Mouse (Mus musculus) MEL (cell line): Measurements from ENCODE around the gene Ptgdr. TPM values are rescaled to one million over a fixed set of nuclear protein-coding genes. Genes with fewer than 3 reads are reported as not detected.

Experiments
- DNase-seq: peaks from one replicate; pipeline ENCODE4 v3.0.0; 2011; ENCODE audit warnings: low read depth, low spot score
- H3K27ac ChIP-seq: 2 replicates; pipeline ENCODE4 v1.5.1; 2012; ENCODE audit warnings: low read depth, mild to moderate bottlenecking, control low read depth, low read length, moderate library complexity; ENCODE audit not compliant: control insufficient read depth
- H3K27me3 ChIP-seq, 2 experiments: fragments of 150-350 bp in 1 of 2; sonication (generic) in 1 of 2; 2 replicates each; pipeline ENCODE4 v1.6.1; 2012; ENCODE audit warnings: low read length in 2 of 2, mild to moderate bottlenecking in 2 of 2, improper control_type of control experiment in 1 of 2, moderate library complexity in 1 of 2; ENCODE audit not compliant: insufficient read depth in 2 of 2, control insufficient read depth in 1 of 2
- H3K36me3 ChIP-seq, 2 experiments: 2 replicates each; pipeline ENCODE4 v1.6.1; 2012 to 2014; ENCODE audit warnings: low read length in 2 of 2, improper control_type of control experiment in 1 of 2, inconsistent platforms in 1 of 2, mild to moderate bottlenecking in 1 of 2; ENCODE audit not compliant: insufficient read depth in 2 of 2, control insufficient read depth in 1 of 2
- H3K4me1 ChIP-seq, 2 experiments: fragments of 150-350 bp in 1 of 2; sonication (generic) in 1 of 2; 2 replicates each; pipeline ENCODE4 v1.6.1; 2012; ENCODE audit warnings: low read length in 2 of 2, improper control_type of control experiment in 1 of 2, mild to moderate bottlenecking in 1 of 2; ENCODE audit not compliant: insufficient read depth in 2 of 2, control insufficient read depth in 1 of 2
- H3K4me3 ChIP-seq, 2 experiments: fragments of 150-350 bp in 1 of 2; sonication (generic) in 1 of 2; 2 replicates each; pipeline ENCODE4 v1.5.1; 2012; ENCODE audit warnings: low read depth in 2 of 2, low read length in 2 of 2, mild to moderate bottlenecking in 2 of 2, moderate library complexity in 2 of 2, control low read depth in 1 of 2, improper control_type of control experiment in 1 of 2; ENCODE audit not compliant: control insufficient read depth in 1 of 2, insufficient read depth in 1 of 2
- H3K79me2 ChIP-seq: 2 replicates; pipeline ENCODE4 v1.6.1; 2012; ENCODE audit warnings: mild to moderate bottlenecking, low read length, moderate library complexity; ENCODE audit not compliant: control insufficient read depth, poor library complexity, insufficient read depth
- H3K9ac ChIP-seq: 2 replicates; pipeline ENCODE4 v1.6.1; 2012; ENCODE audit warnings: low read depth, mild to moderate bottlenecking, control low read depth, low read length, moderate library complexity; ENCODE audit not compliant: control insufficient read depth, poor library complexity, severe bottlenecking
- H3K9me3 ChIP-seq: fragments of 150-350 bp; sonication (generic); replicated peaks from 2 replicates; pipeline ENCODE4 v1.6.1; 2012; ENCODE audit warnings: mild to moderate bottlenecking, low read length, improper control_type of control experiment, moderate library complexity; ENCODE audit not compliant: insufficient read depth
- CHD2 ChIP-seq: IDR thresholded peaks from 2 replicates; pipeline ENCODE4 v1.6.1; 2011; ENCODE audit warnings: low read length, improper control_type of control experiment
- E2F4 ChIP-seq: IDR thresholded peaks from 2 replicates; pipeline ENCODE4 v1.6.1; 2011; ENCODE audit warnings: low read depth, low read length, improper control_type of control experiment, borderline replicate concordance
- ELF1 ChIP-seq: IDR thresholded peaks from 2 replicates; pipeline ENCODE4 v1.6.1; 2014; ENCODE audit warnings: low read depth, mild to moderate bottlenecking, inconsistent platforms, low read length, improper control_type of control experiment, moderate library complexity
- ETS1 ChIP-seq: IDR thresholded peaks from 2 replicates; pipeline ENCODE4 v1.6.1; 2012; ENCODE audit warnings: low read depth, mild to moderate bottlenecking, inconsistent platforms, low read length, improper control_type of control experiment, moderate library complexity
- GATA1 ChIP-seq: IDR thresholded peaks from 2 replicates; pipeline ENCODE4 v1.6.1; 2011; ENCODE audit warnings: low read depth, low read length, improper control_type of control experiment
- HCFC1 ChIP-seq: IDR thresholded peaks from 2 replicates; pipeline ENCODE4 v1.6.1; 2012; ENCODE audit warnings: low read depth, mild to moderate bottlenecking, inconsistent platforms, low read length, improper control_type of control experiment, moderate library complexity
- MAFK ChIP-seq: IDR thresholded peaks from 2 replicates; pipeline ENCODE4 v1.6.1; 2011; ENCODE audit warnings: low read depth, mild to moderate bottlenecking, low read length, improper control_type of control experiment, borderline replicate concordance
- MEF2A ChIP-seq: IDR thresholded peaks from 2 replicates; pipeline ENCODE4 v1.6.1; 2014; ENCODE audit warnings: low read depth, mild to moderate bottlenecking, inconsistent platforms, low read length, improper control_type of control experiment; ENCODE audit not compliant: poor library complexity, insufficient replicate concordance, severe bottlenecking; ENCODE audit errors: extremely low read depth
- POLR2A ChIP-seq, 2 experiments: IDR thresholded peaks; 2 replicates each; pipeline ENCODE4 v1.6.1; 2011 to 2012; ENCODE audit warnings: low read length in 2 of 2, mild to moderate bottlenecking in 2 of 2, control low read depth in 1 of 2, improper control_type of control experiment in 1 of 2, low read depth in 1 of 2, moderate library complexity in 1 of 2; ENCODE audit not compliant: control insufficient read depth in 1 of 2, insufficient read depth in 1 of 2, poor library complexity in 1 of 2
- RCOR1 ChIP-seq: IDR thresholded peaks from 2 replicates; pipeline ENCODE4 v1.6.1; 2012; ENCODE audit warnings: low read depth, mild to moderate bottlenecking, inconsistent platforms, low read length, improper control_type of control experiment
- SIN3A ChIP-seq: IDR thresholded peaks from 2 replicates; pipeline ENCODE4 v1.6.1; 2012; ENCODE audit warnings: low read length, improper control_type of control experiment, inconsistent platforms
- TAL1 ChIP-seq: IDR thresholded peaks from 2 replicates; pipeline ENCODE4 v1.6.1; 2012; ENCODE audit warnings: mild to moderate bottlenecking, inconsistent platforms, low read length, moderate library complexity, mixed read lengths
- TBP ChIP-seq: IDR thresholded peaks from 2 replicates; pipeline ENCODE4 v1.8.0; 2011; ENCODE audit warnings: low read depth, low read length, improper control_type of control experiment
- USF1 ChIP-seq: IDR thresholded peaks from 2 replicates; pipeline ENCODE4 v1.6.1; 2014; ENCODE audit warnings: low read depth, mild to moderate bottlenecking, inconsistent platforms, low read length, improper control_type of control experiment, moderate library complexity
- USF2 ChIP-seq, 2 experiments: IDR thresholded peaks; 2 replicates each; pipeline ENCODE4 v1.6.1; 2011 to 2012; ENCODE audit warnings: improper control_type of control experiment in 2 of 2, low read length in 2 of 2, borderline replicate concordance in 1 of 2, inconsistent platforms in 1 of 2, low read depth in 1 of 2, mild to moderate bottlenecking in 1 of 2; ENCODE audit not compliant: insufficient read depth in 1 of 2
- ZC3H11A ChIP-seq: IDR thresholded peaks from 2 replicates; pipeline ENCODE4 v1.6.1; 2012; ENCODE audit warnings: low read depth, mild to moderate bottlenecking, inconsistent platforms, low read length, improper control_type of control experiment
- polyA plus RNA-seq, 2 experiments: library from polyadenylated mRNA; stranded (reverse) in 1 of 2; unstranded in 1 of 2; fragments of >175 nt in 1 of 2; fragments of >200 nt in 1 of 2; gene quantifications; 2 replicates each; pipeline versions ENCODE4 v1.2.1 to v1.2.4; 2012; ENCODE audit warnings: low replicate concordance in 2 of 2, low read depth in 1 of 2; ENCODE audit not compliant: insufficient read length in 2 of 2, insufficient read depth in 1 of 2, missing spikeins in 1 of 2
- total RNA-seq: library from RNA; depleted of rRNA; stranded (reverse); fragments of 300-350 nt; gene quantifications from 2 replicates; pipeline ENCODE4 v1.2.3, GENCODE M21; 2012

The Ptgdr gene
- total and polyA plus RNA-seq, 3 experiments = not detected

GRCm38 (mm10) chr14:44843768-44844755 is 15.1 kb downstream of the Ptgdr start:
- no peak for DNase-seq
- H3K4me1 ChIP-seq = no peaks in the 10 kb centered on the region
- no peak overlapping the region for H3K4me3 ChIP-seq
- TF ChIP-seq USF2 (IDR thresholded peaks at IDR 0.05; ENCODE audit: borderline replicate concordance in 1 of 2, insufficient read depth in 1 of 2, low read depth in 1 of 2, low read length in 2 of 2) (no peak), MAFK (no peak), POLR2A (IDR thresholded peaks at IDR 0.05; ENCODE audit: control insufficient read depth in 1 of 2, insufficient read depth in 1 of 2, low read depth in 1 of 2, low read length in 2 of 2, poor library complexity in 1 of 2) (no peak), CHD2 (no peak), RCOR1 (no peak), SIN3A (no peak), HCFC1 (no peak), TAL1 (no peak), TBP (no peak), MEF2A (no peak)
- H3K27ac ChIP-seq = no peak overlapping the region
- H3K79me2 ChIP-seq = no peaks in the 10 kb centered on the region
- H3K9me3 ChIP-seq = no peaks in the 10 kb centered on the region
- no peak overlapping the region for H3K9ac ChIP-seq
- H3K27me3 ChIP-seq = no peaks in the 10 kb centered on the region
- H3K36me3 ChIP-seq = no peaks in the 10 kb centered on the region

DNA sequence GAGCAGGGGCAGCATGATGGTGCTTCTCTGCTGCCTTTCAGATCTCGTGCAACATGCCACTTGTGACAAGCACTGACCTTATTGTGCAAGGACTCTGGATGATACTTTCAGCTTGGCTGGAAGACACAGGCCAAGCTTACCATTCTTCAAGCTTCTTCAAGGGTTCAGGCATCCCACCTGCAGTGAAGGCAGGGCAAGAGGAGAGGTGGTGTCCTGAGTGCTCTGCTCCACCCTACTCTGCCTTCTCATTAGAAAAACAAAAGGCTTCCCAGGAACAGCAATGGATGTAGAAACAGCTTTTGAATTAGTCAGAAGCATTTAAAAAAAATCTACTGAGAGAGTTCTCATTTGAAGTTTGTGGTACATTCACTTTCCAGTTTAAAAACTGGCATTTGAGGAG is 20.5 kb downstream of the Ptgdr start:
- no peak overlapping the region for H3K27ac ChIP-seq
- no peak overlapping the region for H3K4me3 ChIP-seq
- no peak for TF ChIP-seq GATA1
- TF ChIP-seq MAFK = no peak
- TF ChIP-seq E2F4 = no peak
- no peak for TF ChIP-seq USF1
- TF ChIP-seq ZC3H11A = no peak
- TF ChIP-seq ETS1 = no peak
- no peak for TF ChIP-seq MEF2A
- TF ChIP-seq USF2 (IDR thresholded peaks at IDR 0.05; ENCODE audit: borderline replicate concordance in 1 of 2, insufficient read depth in 1 of 2, low read depth in 1 of 2, low read length in 2 of 2) = no peak
- no peak for TF ChIP-seq ELF1
- TF ChIP-seq TBP = no peak

More for the DNA sequence above, 20.5 kb downstream of the Ptgdr start:
- no peaks in the 10 kb centered on the region for H3K36me3 ChIP-seq
- no peaks in the 10 kb centered on the region for H3K79me2 ChIP-seq
- DNase-seq = no peak
- no peak overlapping the region for H3K9ac ChIP-seq
- no peaks in the 10 kb centered on the region for H3K27me3 ChIP-seq
- no peaks in the 10 kb centered on the region for H3K4me1 ChIP-seq
- no peaks in the 10 kb centered on the region for H3K9me3 ChIP-seq
